Mouse (Mus musculus) left cerebral cortex, postnatal 14 days (tissue): Measurements from ENCODE around the gene Tpm3-rs7. TPM values are rescaled to one million over a fixed set of nuclear protein-coding genes. Genes with fewer than 3 reads are reported as not detected.
"Not testable (repeated sequence)": the region's sequence is repeated elsewhere in the genome, so short reads cannot be mapped to it uniquely, and the experiment has no call there.

ENCODE experiments used
- DNase-seq, 2 experiments: peaks; one replicate each; pipeline ENCODE4 v3.0.0; 2021 to 2022; ENCODE audit warnings: low spot score in 2 of 2, mixed read lengths in 1 of 2
- intact Hi-C: fragments of 180-260 bp; cut with DNase I; formaldehyde crosslinking; loops from one replicate; pipeline ENCODE4 v1.15.1; 2025
- long read RNA-seq, 2 experiments: library from polyadenylated mRNA; stranded (forward); transcript quantifications; one replicate each; pipeline ENCODE4 v2.0.0; 2021
- total RNA-seq, 2 experiments: library from RNA; stranded (reverse); gene quantifications; 2 replicates each; pipeline ENCODE4 v1.2.3; 2021

Gene Tpm3-rs7
- total RNA-seq: 10 to 100 TPM; 55.8 to 56.4 TPM
- long read RNA-seq, experiment 1, transcript Tpm3-rs7-201 (1 exons, 2,147 nt): major isoform, 17 of 17 reads
- long read RNA-seq, experiment 1, partial matches to known transcripts: 0 of 17 reads
- long read RNA-seq, experiment 1, other reads (novel, unspliced or antisense): 0 of 17 reads
- long read RNA-seq, experiment 2, transcript Tpm3-rs7-201 (1 exons, 2,147 nt): major isoform, 28 of 28 reads
- long read RNA-seq, experiment 2, partial matches to known transcripts: 0 of 28 reads
- long read RNA-seq, experiment 2, other reads (novel, unspliced or antisense): 0 of 28 reads

DNA sequence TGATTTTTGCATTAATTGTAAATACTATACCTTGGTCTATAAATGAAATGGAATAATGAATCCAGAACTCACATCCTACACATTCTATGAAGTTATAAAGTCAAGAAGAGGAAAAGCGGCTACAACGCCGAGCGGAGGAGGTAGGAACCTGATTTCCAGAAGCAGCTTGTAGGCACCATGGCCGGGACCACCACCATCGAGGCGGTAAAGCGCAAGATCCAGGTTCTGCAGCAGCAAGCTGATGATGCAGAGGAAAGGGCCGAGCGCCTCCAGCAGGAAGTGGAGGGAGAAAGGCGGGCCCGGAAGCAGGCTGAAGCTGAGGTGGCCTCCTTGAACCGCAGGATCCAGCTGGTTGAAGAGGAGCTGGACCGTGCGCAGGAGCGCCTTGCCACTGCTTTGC, at the start of gene Tpm3-rs7:
Tpm3-rs7 (plus strand) TSS at position 110 of the 400 bp plus-strand sequence.
- DNase-seq, intact Hi-C loops: not testable (repeated sequence)

DNA sequence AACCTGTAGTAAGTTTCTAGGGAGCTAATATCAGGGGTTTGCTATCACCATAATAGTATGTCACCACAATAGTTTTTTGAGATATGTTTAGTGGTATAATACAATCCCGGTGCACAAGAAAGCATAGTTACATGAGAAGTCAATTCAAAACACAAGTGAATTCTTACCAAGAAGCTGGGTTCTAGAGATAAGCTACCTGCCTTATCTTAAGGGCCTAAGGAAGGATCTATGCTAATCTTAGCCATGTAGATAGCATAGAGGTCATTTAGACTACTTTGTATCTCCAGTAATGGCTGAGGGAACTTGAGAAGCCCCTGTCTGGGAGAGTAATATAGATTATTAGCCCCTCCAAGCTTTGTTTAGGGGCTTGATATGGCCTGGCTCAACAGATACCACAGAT, 2.6 kb downstream of the Tpm3-rs7 start:
- DNase-seq: no peak
- intact Hi-C loops: no loop called here

DNA sequence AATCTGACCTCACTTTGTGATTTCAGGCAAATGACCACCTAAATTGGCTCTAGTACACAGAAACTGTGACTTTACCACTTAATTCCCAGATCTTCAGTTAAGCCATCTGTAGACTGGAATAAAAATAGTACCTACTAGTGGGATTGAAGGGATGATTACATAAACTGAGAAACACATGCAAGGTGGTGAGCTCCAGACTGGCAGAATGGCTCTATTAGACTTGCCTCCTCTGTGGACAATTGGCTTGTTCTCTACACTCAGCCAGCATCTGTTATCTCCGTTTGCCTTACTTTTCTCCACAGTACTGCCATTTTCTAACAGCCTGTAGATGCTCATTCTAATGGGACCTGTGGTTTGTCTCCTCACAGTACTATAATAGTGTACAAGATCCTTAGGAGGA, 49.0 kb downstream of the Tpm3-rs7 start:
- no peak for DNase-seq
- intact Hi-C loops: no loop called here
